Mouse (Mus musculus) Patski (cell line): ENCODE measurements around the gene Lrtm2. TPM values are rescaled to one million over a fixed set of nuclear protein-coding genes. Genes with fewer than 3 reads are reported as not detected.

Experiments
- ATAC-seq: fragments of 100-300 bp; one replicate; pipeline ENCODE4 v1.8.0; 2021
- CTCF ChIA-PET: fragments of 350-600 bp; sonication (Branson Sonifier 250); formaldehyde crosslinking; loops from one replicate; lab custom pipeline; 2022; ENCODE audit warnings: inconsistent platforms; lab: Charles Lee
- POLR2A ChIA-PET: fragments of 350-600 bp; sonication (Branson Sonifier 250); formaldehyde crosslinking; loops from one replicate; lab custom pipeline; 2022; ENCODE audit warnings: antibody characterized with exemption, inconsistent platforms; lab: Charles Lee
- DNase-seq: peaks from one replicate; pipeline ENCODE4 v3.0.0-alpha.2; 2011; ENCODE audit warnings: low read depth, low spot score
- H3K27me3 ChIP-seq: fragments of 371-371 bp; one replicate; pipeline ENCODE4 v1.5.1; 2021
- CTCF ChIP-seq: fragments of 100-300 bp; IDR thresholded peaks from one replicate; pipeline ENCODE4 v1.5.1; 2021
- in situ Hi-C: fragments of 300-500 bp; cut with MboI; formaldehyde crosslinking; loops from 3 replicates; pipeline ENCODE4 v1.11.1; 2018; ENCODE audit warnings: low pct_unique_long_range_greater_than_20kb, mixed read lengths
- polyA plus RNA-seq: library from polyadenylated mRNA; unstranded; gene quantifications from one replicate; pipeline ENCODE4 v1.2.3, GENCODE M21; 2021

Lrtm2 gene
- polyA plus RNA-seq, 1 experiment from 2014 or later = 1.1 TPM

- CTCF ChIA-PET = no interaction called here
- POLR2A ChIA-PET = no interaction called here
- DNase-seq (no peak), ATAC-seq (no peak)
- H3K27me3 ChIP-seq = no peaks in the 10 kb centered on the region
- in situ Hi-C loops = no loop called here
- TF ChIP-seq CTCF = no peak
Measured at GRCm38 (mm10) chr6:119338121-119338912, 7.8 kb upstream of the Lrtm2 start.

DNA sequence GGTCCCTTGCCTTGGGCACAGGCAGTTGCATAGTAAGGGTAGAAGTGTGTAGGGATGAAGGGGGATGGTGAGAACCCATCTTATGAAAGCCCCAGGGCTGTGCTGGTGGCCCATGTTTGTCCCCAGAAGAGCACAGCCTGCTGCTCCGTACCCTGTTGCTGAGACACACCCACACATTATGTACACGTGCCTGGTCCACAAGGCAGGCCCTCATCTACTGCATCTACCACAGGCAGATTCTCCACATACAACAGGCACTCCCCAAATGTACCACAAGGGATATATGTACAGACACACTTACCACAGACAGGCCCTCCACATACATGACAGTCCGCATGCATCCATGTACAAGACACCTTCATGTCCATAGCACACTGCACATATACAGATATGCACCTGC lies 6.7 kb upstream of the Lrtm2 start:
- POLR2A ChIA-PET = no interaction called here
- no peak for TF ChIP-seq CTCF
- CTCF ChIA-PET = interaction anchor here (1.0 kb wide), 1 partner anchor 112 kb away, joined by 3 read pairs; no protein-coding TSS in a partner anchor
- ATAC-seq (no peak), DNase-seq (no peak)
- H3K27me3 ChIP-seq = no peaks in the 10 kb centered on the region
- in situ Hi-C loops = no loop called here

DNA sequence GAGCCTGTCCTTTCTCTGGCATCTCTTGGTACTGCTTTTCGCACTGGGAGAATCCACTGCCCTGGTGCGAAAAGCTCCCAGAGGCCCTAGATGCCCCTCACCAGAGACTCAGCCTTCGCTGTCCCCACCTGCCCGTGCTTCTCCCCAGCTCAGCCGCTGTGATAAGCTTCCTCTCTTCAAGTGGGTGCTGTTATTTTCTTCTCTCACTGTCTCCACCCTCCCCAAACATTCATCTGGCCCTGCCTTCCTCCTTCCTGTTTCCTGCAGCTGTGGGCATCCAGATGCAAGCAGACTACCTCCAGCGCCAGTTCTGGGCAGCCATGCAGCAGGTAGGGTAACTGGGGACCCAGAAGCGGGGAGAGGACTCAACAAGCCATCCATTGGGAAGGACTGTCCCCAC lies 5.6 kb upstream of the Lrtm2 start:
- CTCF ChIA-PET = interaction anchor here (1.0 kb wide), 1 partner anchor 17 kb away, joined by 3 read pairs; no protein-coding TSS in a partner anchor
- TF ChIP-seq CTCF = no peak
- DNase-seq = no peak
- POLR2A ChIA-PET = no interaction called here
- in situ Hi-C loops = no loop called here
- ATAC-seq = no peak
- no peaks in the 10 kb centered on the region for H3K27me3 ChIP-seq

DNA sequence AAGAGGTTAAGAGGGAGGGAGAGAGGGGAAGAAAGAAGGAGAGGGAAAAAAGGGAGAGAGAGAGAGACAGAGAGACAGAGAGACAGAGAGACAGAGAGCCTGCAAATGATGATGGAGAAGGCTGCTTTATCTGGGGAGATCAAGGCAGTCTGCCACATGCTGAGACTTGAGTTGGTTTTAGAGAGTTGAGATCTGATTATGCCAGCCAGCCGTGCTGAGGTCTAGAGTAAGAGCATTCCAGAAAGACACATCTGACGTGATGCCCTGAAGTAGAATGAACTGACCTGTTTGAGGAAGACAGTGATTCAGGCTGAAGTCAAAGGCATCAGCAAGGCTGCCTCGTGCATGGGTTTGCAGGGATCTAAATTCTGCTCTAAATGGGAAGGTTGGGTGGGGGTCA lies 3.3 kb upstream of the Lrtm2 start:
- ChIA-PET CTCF (no interaction called here), POLR2A (no interaction called here)
- H3K27me3 ChIP-seq = no peaks in the 10 kb centered on the region
- TF ChIP-seq CTCF = no peak
- ATAC-seq (no peak), DNase-seq (no peak)
- in situ Hi-C loops = no loop called here

- ChIA-PET POLR2A (no interaction called here), CTCF (no interaction called here)
- in situ Hi-C loops = no loop called here
- no peaks in the 10 kb centered on the region for H3K27me3 ChIP-seq
- DNase-seq (peak; percentile 76), ATAC-seq (peak; percentile 61)
- TF ChIP-seq CTCF = no peak
Measured at GRCm38 (mm10) chr6:119333202-119333601, 2.6 kb upstream of the Lrtm2 start.

GRCm38 (mm10) chr6:119332111-119332510 lies 1.5 kb upstream of the Lrtm2 start:
- ChIA-PET POLR2A (no interaction called here), CTCF (no interaction called here)
- no peak for DNase-seq
- no peak for TF ChIP-seq CTCF
- in situ Hi-C loops = no loop called here
- ATAC-seq = no peak
- H3K27me3 ChIP-seq = no peaks in the 10 kb centered on the region

DNA sequence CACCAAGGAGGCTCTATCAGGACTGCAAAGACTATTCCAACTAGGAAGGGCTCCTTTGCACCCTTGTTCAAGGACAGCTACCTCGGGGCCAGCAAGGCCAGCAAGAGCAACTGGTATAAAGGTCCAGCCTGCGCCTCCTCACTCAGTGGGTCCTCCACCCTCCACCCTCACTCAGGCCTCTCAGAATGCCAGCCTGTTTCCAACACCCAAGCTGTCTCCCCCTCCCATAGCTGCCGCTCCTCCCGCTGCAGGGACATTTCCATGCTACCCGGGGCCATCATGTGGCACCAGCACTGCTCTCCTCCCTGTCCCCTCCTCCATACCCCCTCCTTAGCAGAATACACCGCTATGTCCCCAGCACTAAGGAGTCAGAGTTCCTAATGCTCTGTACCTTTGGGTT lies 630 bp downstream of the Lrtm2 start:
- DNase-seq (no peak), ATAC-seq (no peak)
- ChIA-PET POLR2A (interaction anchor here (0.9 kb wide), 1 partner anchor 9 kb away, joined by 3 read pairs; no protein-coding TSS in a partner anchor), CTCF (interaction anchor here (0.8 to 1.8 kb wide), 3 partner anchors 11 to 110 kb away, joined by 3 to 6 read pairs (median 3); no protein-coding TSS in a partner anchor)
- in situ Hi-C loops = no loop called here
- no peak for TF ChIP-seq CTCF
- no peaks in the 10 kb centered on the region for H3K27me3 ChIP-seq

GRCm38 (mm10) chr6:119329215-119329714 lies 1.3 kb downstream of the Lrtm2 start:
- H3K27me3 ChIP-seq = no peaks in the 10 kb centered on the region
- TF ChIP-seq CTCF = no peak
- ATAC-seq (peak; percentile 90), DNase-seq (peak; percentile 91)
- ChIA-PET POLR2A (interaction anchor here (0.9 kb wide), 1 partner anchor 9 kb away, joined by 3 read pairs; no protein-coding TSS in a partner anchor), CTCF (interaction anchor here (0.8 to 1.3 kb wide), 3 partner anchors 11 to 102 kb away, joined by 3 read pairs; no protein-coding TSS in a partner anchor)
- in situ Hi-C loops = no loop called here

DNA sequence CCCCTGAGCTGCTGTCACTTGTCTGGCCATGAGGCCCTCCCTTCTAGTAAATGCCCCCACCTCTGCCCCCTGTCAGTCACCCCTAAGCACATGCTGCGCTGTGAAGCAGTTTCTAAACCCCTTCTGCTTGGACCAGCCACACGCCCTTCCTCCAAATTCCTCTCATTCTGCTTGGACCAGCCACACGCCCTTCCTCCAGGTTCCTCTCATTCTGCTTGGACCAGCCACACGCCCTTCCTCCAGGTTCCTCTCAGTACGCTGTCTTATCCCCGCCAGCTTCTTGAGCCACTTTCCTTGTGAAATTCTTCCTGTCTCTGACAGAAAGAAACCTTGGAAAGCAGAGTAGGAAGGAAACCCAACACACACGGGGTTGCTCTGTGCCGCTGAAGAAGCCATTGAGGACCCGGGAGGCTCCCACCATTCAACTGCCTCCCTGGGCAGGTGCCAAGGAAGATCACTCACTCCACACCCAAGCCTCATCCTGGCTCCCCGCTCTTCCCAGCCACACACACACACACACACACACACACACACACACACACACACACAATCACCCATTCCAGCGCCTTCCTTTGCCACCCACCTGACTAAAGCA lies 1.9 kb downstream of the Lrtm2 start:
- DNase-seq = no peak
- ATAC-seq = no peak
- H3K27me3 ChIP-seq = no peaks in the 10 kb centered on the region
- CTCF ChIA-PET = interaction anchor here (1.2 kb wide), 1 partner anchor 20 kb away, joined by 3 read pairs; no protein-coding TSS in a partner anchor
- no peak for TF ChIP-seq CTCF
- in situ Hi-C loops = no loop called here
- POLR2A ChIA-PET = no interaction called here

DNA sequence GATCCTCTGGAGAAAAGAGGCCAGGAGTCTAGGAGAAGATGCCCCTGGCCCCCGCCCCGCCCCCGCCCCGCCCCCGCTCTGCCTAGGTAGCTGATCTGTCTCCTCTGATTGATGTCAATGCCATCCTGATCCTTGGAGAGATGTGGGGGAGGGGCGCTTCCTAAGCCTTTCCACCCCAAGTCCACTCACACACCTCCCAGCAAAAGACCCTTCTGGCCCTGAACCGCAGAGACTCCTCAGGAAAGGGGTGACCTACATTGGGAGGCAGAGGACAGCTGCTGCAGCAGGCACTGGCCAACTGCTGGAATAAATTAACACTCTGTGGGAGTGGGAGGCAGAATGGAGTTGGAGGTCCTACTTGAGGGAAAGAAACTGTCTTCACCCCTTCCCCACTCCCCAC lies 4.0 kb downstream of the Lrtm2 start:
- ChIA-PET POLR2A (no interaction called here), CTCF (no interaction called here)
- in situ Hi-C loops = no loop called here
- no peak for TF ChIP-seq CTCF
- DNase-seq (no peak), ATAC-seq (no peak)
- H3K27me3 ChIP-seq = no peaks in the 10 kb centered on the region

DNA sequence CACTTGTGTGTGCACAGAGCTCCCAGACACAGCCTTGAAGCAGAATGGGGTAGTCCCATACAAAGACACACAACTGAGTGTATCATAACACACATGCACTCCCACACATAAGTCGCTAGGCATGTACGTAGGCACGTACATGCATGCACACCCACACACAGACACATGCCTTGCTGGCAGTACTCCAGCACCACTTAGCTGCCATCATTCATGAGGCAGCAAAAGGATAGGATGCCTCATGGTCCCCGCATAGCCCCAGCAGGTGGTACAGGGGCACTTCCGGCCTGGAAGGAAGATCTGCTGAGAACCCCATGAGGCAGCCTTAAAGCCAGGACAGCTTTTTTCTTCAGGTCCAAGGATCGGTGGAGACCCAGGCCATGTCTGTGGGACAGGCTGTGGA lies 4.6 kb downstream of the Lrtm2 start:
- in situ Hi-C loops = no loop called here
- H3K27me3 ChIP-seq = no peaks in the 10 kb centered on the region
- POLR2A ChIA-PET = no interaction called here
- TF ChIP-seq CTCF = no peak
- DNase-seq (no peak), ATAC-seq (no peak)
- CTCF ChIA-PET = no interaction called here
